Mouse (Mus musculus) right cerebral cortex, postnatal 4 days (tissue): ENCODE results near the gene Man2a1.

Source experiments
- DNase-seq: peaks from one replicate; pipeline ENCODE4 v3.0.0-alpha.2; 2022

Man2a1 gene

GRCm38 (mm10) chr17:64600372-64601090, at the start of gene Man2a1:
Gene Man2a1 (plus strand): TSS chr17:64600736.
- peak; percentile 83 for DNase-seq

GRCm38 (mm10) chr17:64553358-64553757, 47.2 kb upstream of the Man2a1 start:
- no peak for DNase-seq

GRCm38 (mm10) chr17:64554901-64555300, 45.6 kb upstream of the Man2a1 start:
- DNase-seq: no peak

- DNase-seq: no peak
Observed at GRCm38 (mm10) chr17:64556661-64557445, 43.7 kb upstream of the Man2a1 start.

- DNase-seq: no peak
Observed at GRCm38 (mm10) chr17:64558994-64559540, 41.5 kb upstream of the Man2a1 start.

- no peak for DNase-seq
Observed at GRCm38 (mm10) chr17:64566435-64566834, 34.1 kb upstream of the Man2a1 start.

- no peak for DNase-seq
Observed at GRCm38 (mm10) chr17:64567546-64567945, 33.0 kb upstream of the Man2a1 start.

GRCm38 (mm10) chr17:64573981-64574380, 26.6 kb upstream of the Man2a1 start:
- DNase-seq: no peak

- no peak for DNase-seq
Observed at GRCm38 (mm10) chr17:64575240-64575639, 25.3 kb upstream of the Man2a1 start.

GRCm38 (mm10) chr17:64577485-64577884, 23.1 kb upstream of the Man2a1 start:
- no peak for DNase-seq

GRCm38 (mm10) chr17:64578346-64578745, 22.2 kb upstream of the Man2a1 start:
- no peak for DNase-seq

- peak; percentile 47 for DNase-seq
Observed at GRCm38 (mm10) chr17:64579696-64580095, 20.8 kb upstream of the Man2a1 start.

GRCm38 (mm10) chr17:64581133-64581532, 19.4 kb upstream of the Man2a1 start:
- DNase-seq: no peak

GRCm38 (mm10) chr17:64581962-64582361, 18.6 kb upstream of the Man2a1 start:
- no peak for DNase-seq

GRCm38 (mm10) chr17:64590483-64590882, 10.1 kb upstream of the Man2a1 start:
- no peak for DNase-seq

GRCm38 (mm10) chr17:64591366-64591765, 9.2 kb upstream of the Man2a1 start:
- DNase-seq: no peak

- DNase-seq: no peak
Observed at GRCm38 (mm10) chr17:64592355-64592754, 8.2 kb upstream of the Man2a1 start.

GRCm38 (mm10) chr17:64592788-64593187, 7.7 kb upstream of the Man2a1 start:
- no peak for DNase-seq

GRCm38 (mm10) chr17:64597770-64598169, 2.8 kb upstream of the Man2a1 start:
- DNase-seq: no peak

GRCm38 (mm10) chr17:64599916-64600315, 620 bp upstream of the Man2a1 start:
- DNase-seq: no peak

- DNase-seq: peak; percentile 32
Observed at GRCm38 (mm10) chr17:64601091-64601750, 685 bp downstream of the Man2a1 start.

- peak; percentile 61 for DNase-seq
Observed at GRCm38 (mm10) chr17:64601751-64602578, 1.4 kb downstream of the Man2a1 start.
